Mouse (Mus musculus): ENCODE measurements around the gene ccdc198.

DNA sequence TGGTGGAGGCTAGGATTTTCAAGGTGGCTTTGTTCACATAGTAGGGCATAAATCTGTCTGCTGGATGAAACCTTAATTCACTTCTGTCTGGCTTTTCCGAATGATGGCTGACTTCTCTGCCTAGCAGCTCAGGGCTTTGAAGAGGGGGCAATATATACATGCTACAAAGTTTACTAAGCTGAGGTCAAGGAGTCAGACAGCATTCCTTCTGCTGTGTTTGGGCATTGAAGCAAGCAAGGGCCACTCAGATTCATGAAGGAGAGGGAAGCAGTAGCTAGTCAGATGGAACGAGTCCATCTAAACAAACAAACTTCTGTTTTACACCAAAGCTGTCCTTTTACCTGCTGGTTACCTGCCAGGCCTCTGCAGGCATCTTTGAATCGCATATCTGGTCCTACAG, 32.4 kb upstream of the ccdc198 start:
- TF ChIP-seq POLR2A (IDR thresholded peaks at IDR 0.05; ENCODE audit: insufficient read depth, low read depth, low read length), result no peak
- TF ChIP-seq CTCF (IDR thresholded peaks at IDR 0.05; ENCODE audit: insufficient read depth, low read depth, low read length), result no peak
